Mouse (Mus musculus) ES-E14 (cell line): ENCODE data around the gene Sh3tc1. TPM values are rescaled to one million over a fixed set of nuclear protein-coding genes. Genes with fewer than 3 reads are reported as not detected.

Source experiments
- DNase-seq: peaks from one replicate; pipeline ENCODE4 v3.0.0-alpha.2; 2013; ENCODE audit warnings: low read depth, low spot score
- H3K27ac ChIP-seq: 2 replicates; pipeline ENCODE4 v1.5.1; 2012; ENCODE audit warnings: low read depth, mild to moderate bottlenecking, low read length, moderate library complexity, mixed read lengths; ENCODE audit not compliant: poor library complexity, insufficient read depth, severe bottlenecking
- H3K36me3 ChIP-seq: 2 replicates; pipeline ENCODE4 v1.6.1; 2012; ENCODE audit warnings: mild to moderate bottlenecking, low read length, moderate library complexity, mixed read lengths; ENCODE audit not compliant: control insufficient read depth, poor library complexity, insufficient read depth, severe bottlenecking
- H3K4me1 ChIP-seq, 2 experiments: fragments of 150-350 bp in 1 of 2; sonication (generic) in 1 of 2; 2 replicates each; pipeline ENCODE4 v1.6.1; 2012; ENCODE audit warnings: low read length in 2 of 2, mild to moderate bottlenecking in 1 of 2, mixed read lengths in 1 of 2; ENCODE audit not compliant: control insufficient read depth in 2 of 2, insufficient read depth in 2 of 2, poor library complexity in 1 of 2
- H3K4me3 ChIP-seq, 2 experiments: fragments of 150-350 bp in 1 of 2; sonication (generic) in 1 of 2; 2 replicates each; pipeline ENCODE4 v1.5.1; 2012; ENCODE audit warnings: low read length in 2 of 2, low read depth in 1 of 2, mild to moderate bottlenecking in 1 of 2, mixed read lengths in 1 of 2; ENCODE audit not compliant: insufficient read depth in 1 of 2, poor library complexity in 1 of 2, severe bottlenecking in 1 of 2
- H3K9ac ChIP-seq: 2 replicates; pipeline ENCODE4 v1.6.1; 2012; ENCODE audit warnings: low read depth, mild to moderate bottlenecking, low read length, mixed read lengths; ENCODE audit not compliant: poor library complexity, insufficient read depth, severe bottlenecking
- H3K9me3 ChIP-seq: fragments of 150-350 bp; sonication (generic); 2 replicates; pipeline ENCODE4 v1.6.1; 2012; ENCODE audit warnings: low read depth, mild to moderate bottlenecking, low read length; ENCODE audit not compliant: control insufficient read depth, insufficient read depth
- CHD2 ChIP-seq: IDR thresholded peaks from 2 replicates; pipeline ENCODE4 v1.6.1; 2014; ENCODE audit warnings: mild to moderate bottlenecking, low read depth, low read length, inconsistent platforms
- HCFC1 ChIP-seq: IDR thresholded peaks from 2 replicates; pipeline ENCODE4 v1.6.1; 2012; ENCODE audit warnings: low read length, inconsistent platforms, borderline replicate concordance; ENCODE audit not compliant: insufficient read depth
- MAFK ChIP-seq: IDR thresholded peaks from 2 replicates; pipeline ENCODE4 v1.6.1; 2014; ENCODE audit warnings: mild to moderate bottlenecking, low read depth, low read length, inconsistent platforms; ENCODE audit not compliant: insufficient read depth
- ZC3H11A ChIP-seq: IDR thresholded peaks from 2 replicates; pipeline ENCODE4 v1.6.1; 2012; ENCODE audit warnings: low read depth, mild to moderate bottlenecking, inconsistent platforms, low read length, borderline replicate concordance
- ZNF384 ChIP-seq: IDR thresholded peaks from 2 replicates; pipeline ENCODE4 v1.6.1; 2012; ENCODE audit warnings: low read depth, low read length, inconsistent platforms
- in situ Hi-C, 2 experiments: fragments of 600-800 bp; cut with MboI; formaldehyde crosslinking; loops; one replicate each; pipeline ENCODE4 v1.15.1; 2025; ENCODE audit warnings: low sequenced_read_pairs in 2 of 2, inconsistent platforms in 1 of 2; ENCODE audit not compliant: unreplicated experiment in 2 of 2
- total RNA-seq: library from RNA; depleted of rRNA; stranded (reverse); fragments of 300-350 nt; gene quantifications from 2 replicates; pipeline ENCODE4 v1.2.3, GENCODE M21; 2012

Gene Sh3tc1
- total RNA-seq, 1 experiment = 5.9 TPM

- in situ Hi-C loops = no loop called here
- H3K4me1 ChIP-seq = peaks cover 6 to 44% of the 10 kb centered on the region in 2 experiments; a peak in 3 of 4 replicates
Measured at GRCm38 (mm10) chr5:35723900-35724299, 15.9 kb downstream of the Sh3tc1 start.

GRCm38 (mm10) chr5:35722654-35723053 is 17.1 kb downstream of the Sh3tc1 start:
- Histone ChIP-seq H3K9me3 (no peaks in the 10 kb centered on the region), H3K27ac (peak overlapping the region; percentile 66; the same call in 1 of the 2 replicates)
- DNase-seq = no peak

More at GRCm38 (mm10) chr5:35723900-35724299, 15.9 kb downstream of the Sh3tc1 start:
- DNase-seq = no peak
- Histone ChIP-seq H3K9me3 (no peaks in the 10 kb centered on the region), H3K9ac (no peak overlapping the region), H3K4me3 (no peak overlapping the region), H3K36me3 (no peaks in the 10 kb centered on the region; the same call in 1 of the 2 replicates), H3K27ac (no peak overlapping the region)
- TF ChIP-seq MAFK = no peak
- no peak for TF ChIP-seq CHD2
- TF ChIP-seq ZC3H11A = no peak
- TF ChIP-seq ZNF384 = no peak
- no peak for TF ChIP-seq HCFC1

GRCm38 (mm10) chr5:35721933-35722332 is 17.9 kb downstream of the Sh3tc1 start:
- H3K4me1 ChIP-seq = peaks cover 5 to 44% of the 10 kb centered on the region in 2 experiments
- DNase-seq = no peak
- no peaks in the 10 kb centered on the region for H3K9me3 ChIP-seq
- no peak overlapping the region for H3K4me3 ChIP-seq
- TF ChIP-seq ZC3H11A = no peak
- TF ChIP-seq ZNF384 = no peak
- TF ChIP-seq CHD2 = no peak
- TF ChIP-seq MAFK = no peak
- TF ChIP-seq HCFC1 = no peak
- H3K9ac ChIP-seq = no peak overlapping the region
- peak overlapping the region; percentile 66 for H3K27ac ChIP-seq
- peaks cover under 1% of the 10 kb centered on the region; the same call in 1 of the 2 replicates for H3K36me3 ChIP-seq
- in situ Hi-C loops = no loop called here

More at GRCm38 (mm10) chr5:35722654-35723053, 17.1 kb downstream of the Sh3tc1 start:
- no peak overlapping the region; the same call in 1 of the 2 replicates for H3K9ac ChIP-seq
- TF ChIP-seq CHD2 (no peak), HCFC1 (no peak), MAFK (no peak), ZC3H11A (no peak), ZNF384 (no peak)
- no peaks in the 10 kb centered on the region; the same call in 1 of the 2 replicates for H3K36me3 ChIP-seq
- H3K4me1 ChIP-seq = peaks cover 3 to 41% of the 10 kb centered on the region in 2 experiments
- in situ Hi-C loops = no loop called here
- no peak overlapping the region for H3K4me3 ChIP-seq

GRCm38 (mm10) chr5:35719880-35720279 is 19.9 kb downstream of the Sh3tc1 start:
- no peak for DNase-seq
- in situ Hi-C loops = loop anchor here in 1 of 2 experiments (10.0 kb wide), 1 partner anchor 125 kb away; no protein-coding TSS in a partner anchor
- no peak for TF ChIP-seq MAFK
- TF ChIP-seq ZC3H11A = no peak
- TF ChIP-seq ZNF384 = no peak
- TF ChIP-seq CHD2 = no peak
- no peak for TF ChIP-seq HCFC1
- H3K9ac ChIP-seq = no peak overlapping the region
- peaks cover 4% of the 10 kb centered on the region; the same call in 1 of the 2 replicates for H3K36me3 ChIP-seq
- H3K27ac ChIP-seq = no peak overlapping the region
- H3K9me3 ChIP-seq = no peaks in the 10 kb centered on the region
- H3K4me1 ChIP-seq = peaks cover 5 to 46% of the 10 kb centered on the region in 2 experiments
- H3K4me3 ChIP-seq = no peak overlapping the region
